Mouse (Mus musculus) hindbrain, embryonic 14.5 days (tissue): Measurements from ENCODE around the gene Mocs1. TPM values are rescaled to one million over a fixed set of nuclear protein-coding genes. Genes with fewer than 3 reads are reported as not detected.

ENCODE experiments used
- ATAC-seq: fragments of 200-750 bp; cut with Nextera tagmentation; 2 replicates; pipeline ENCODE4 v1.8.0; 2017; ENCODE audit warnings: moderate number of reproducible peaks, mild to moderate bottlenecking, moderate TSS enrichment, moderate library complexity; ENCODE audit not compliant: low FRiP score
- DNase-seq: peaks from one replicate; pipeline ENCODE4 v3.0.0-alpha.2; 2015; ENCODE audit warnings: low spot score
- H3K27ac ChIP-seq: fragments of 300-500 bp; sonication (generic); 2 replicates; pipeline ENCODE4 v1.5.1; 2014; ENCODE audit warnings: mild to moderate bottlenecking, moderate library complexity
- H3K27me3 ChIP-seq: fragments of 300-500 bp; sonication (generic); 2 replicates; pipeline ENCODE4 v1.6.1; 2014; ENCODE audit warnings: mild to moderate bottlenecking, low read length, mixed read lengths; ENCODE audit not compliant: control insufficient read depth, insufficient read depth
- H3K36me3 ChIP-seq: fragments of 300-500 bp; sonication (generic); replicated peaks from 2 replicates; pipeline ENCODE4 v1.6.1; 2014; ENCODE audit not compliant: control insufficient read depth, insufficient read depth
- H3K4me1 ChIP-seq: fragments of 300-500 bp; sonication (generic); replicated peaks from 2 replicates; pipeline ENCODE4 v1.6.1; 2014; ENCODE audit warnings: antibody characterized with exemption, low read length, mixed read lengths; ENCODE audit not compliant: control insufficient read depth, insufficient read depth
- H3K4me2 ChIP-seq: fragments of 300-500 bp; sonication (generic); replicated peaks from 2 replicates; pipeline ENCODE4 v1.6.1; 2014; ENCODE audit warnings: mild to moderate bottlenecking, moderate library complexity
- H3K4me3 ChIP-seq: fragments of 300-500 bp; sonication (generic); replicated peaks from 2 replicates; pipeline ENCODE4 v1.5.1; 2014; ENCODE audit warnings: mild to moderate bottlenecking, low read length
- H3K9ac ChIP-seq: fragments of 300-500 bp; sonication (generic); 2 replicates; pipeline ENCODE4 v1.6.1; 2014
- H3K9me3 ChIP-seq: fragments of 300-500 bp; sonication (generic); 2 replicates; pipeline ENCODE4 v1.6.1; 2016; ENCODE audit warnings: low read length; ENCODE audit not compliant: control insufficient read depth
- WGBS: fragments of 180-500 bp; shearing (Covaris S2); extraction: QIAGEN DNeasy Blood & Tissue Kit; methylation state at CpG from one replicate; pipeline ENCODE4 v1.1.7; 2014; 5-methylcytosine and 5-hydroxymethylcytosine counted together
- polyA plus RNA-seq: library from polyadenylated mRNA; unstranded; fragments of >200 nt; fragmentation: Nextera tagmentation; extraction: Ambion mirVana; gene quantifications from 2 replicates; pipeline ENCODE4 v1.2.1, GENCODE M21; 2014

Mocs1 gene
- polyA plus RNA-seq = 4.9 and 5.2 TPM in 2 replicates

GRCm38 (mm10) chr17:49428239-49428688 lies at the start of gene Mocs1:
TSS of gene Mocs1 (plus strand) at chr17:49428362.
- Histone ChIP-seq H3K27ac (no peak within 1 kb of the TSS), H3K4me3 (peak within 1 kb of the TSS; percentile 73), H3K27me3 (no peaks in the 10 kb centered on the region), H3K4me1 (peaks cover 11% of the 10 kb centered on the region), H3K9ac (peak within 1 kb of the TSS; percentile 82), H3K4me2 (peak within 1 kb of the TSS; percentile 80), H3K36me3 (no peaks in the 10 kb centered on the region), H3K9me3 (no peaks in the 10 kb centered on the region)
- DNase-seq = peak; percentile 91
- ATAC-seq = peak; percentile 98
- WGBS = under 1% methylated on average over 28 of the region's 28 CpGs

GRCm38 (mm10) chr17:49379645-49380044 lies 48.5 kb upstream of the Mocs1 start:
- no peak overlapping the region for H3K27ac ChIP-seq
- ATAC-seq (no peak), DNase-seq (peak; percentile 39)
- WGBS = 62% methylated on average over 4 of the region's 4 CpGs
- H3K9me3 ChIP-seq = no peaks in the 10 kb centered on the region
- no peak overlapping the region for H3K9ac ChIP-seq
- H3K4me1 ChIP-seq = peaks cover 1% of the 10 kb centered on the region; the same call in 1 of the 2 replicates
- no peak overlapping the region for H3K4me3 ChIP-seq
- H3K4me2 ChIP-seq = no peak overlapping the region
- H3K36me3 ChIP-seq = no peaks in the 10 kb centered on the region
- H3K27me3 ChIP-seq = no peaks in the 10 kb centered on the region

DNA sequence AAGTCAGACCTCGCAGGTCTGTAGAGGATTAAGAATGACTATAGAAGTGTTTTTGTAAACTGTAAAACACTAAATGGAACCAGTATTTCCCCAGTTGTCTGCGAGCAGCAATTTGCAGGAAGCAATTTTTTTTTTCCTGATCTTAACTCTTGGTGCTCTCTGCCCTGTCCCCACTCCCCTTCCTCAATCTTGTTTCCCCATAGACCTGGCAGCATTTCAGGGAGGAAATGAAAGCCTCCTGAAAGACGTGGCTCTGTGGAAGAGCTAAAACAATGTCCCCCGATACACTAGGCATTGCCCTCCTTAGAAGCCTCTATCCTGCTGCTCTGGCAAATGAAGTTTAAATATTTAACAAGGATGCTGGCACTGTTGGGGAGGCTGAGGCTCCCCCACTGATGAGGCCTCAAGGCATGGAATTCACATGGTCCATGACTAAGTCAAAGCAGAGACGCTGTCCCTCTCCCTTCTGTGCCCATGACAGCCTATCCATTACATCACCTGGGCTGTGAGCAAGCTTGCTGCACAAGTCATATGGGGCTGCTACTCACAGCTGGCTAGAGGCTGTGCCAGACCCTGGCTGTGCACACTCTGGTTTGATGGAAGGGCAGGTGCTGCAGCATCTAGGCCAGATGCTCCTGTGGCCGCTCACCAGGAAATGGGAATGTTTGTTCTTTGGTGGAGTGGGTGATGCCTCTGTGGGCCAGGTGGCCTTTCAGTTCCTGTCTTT lies 43.8 kb upstream of the Mocs1 start:
- WGBS = 55% methylated on average over 6 of the region's 6 CpGs

GRCm38 (mm10) chr17:49387741-49388140 lies 40.4 kb upstream of the Mocs1 start:
- WGBS = 89% methylated on average over 2 of the region's 2 CpGs
- H3K36me3 ChIP-seq = no peaks in the 10 kb centered on the region

More for the DNA sequence above, 43.8 kb upstream of the Mocs1 start:
- Histone ChIP-seq H3K4me3 (no peak overlapping the region), H3K9me3 (no peaks in the 10 kb centered on the region), H3K27me3 (no peaks in the 10 kb centered on the region), H3K4me1 (peaks cover 4% of the 10 kb centered on the region; the same call in 1 of the 2 replicates), H3K9ac (no peak overlapping the region), H3K36me3 (no peaks in the 10 kb centered on the region), H3K27ac (no peak overlapping the region), H3K4me2 (no peak overlapping the region)
- DNase-seq (peak; percentile 52), ATAC-seq (peak; percentile 72)

GRCm38 (mm10) chr17:49392751-49393150 lies 35.4 kb upstream of the Mocs1 start:
- 17% methylated on average over 1 of the region's 1 CpGs for WGBS
- Histone ChIP-seq H3K27ac (no peak overlapping the region), H3K36me3 (no peaks in the 10 kb centered on the region), H3K4me1 (no peaks in the 10 kb centered on the region), H3K27me3 (no peaks in the 10 kb centered on the region), H3K9ac (no peak overlapping the region), H3K4me3 (no peak overlapping the region), H3K9me3 (no peaks in the 10 kb centered on the region), H3K4me2 (no peak overlapping the region)
- ATAC-seq = no peak
- no peak for DNase-seq

More at GRCm38 (mm10) chr17:49387741-49388140, 40.4 kb upstream of the Mocs1 start:
- H3K9ac ChIP-seq = no peak overlapping the region
- no peaks in the 10 kb centered on the region for H3K9me3 ChIP-seq
- peaks cover 4% of the 10 kb centered on the region; the same call in 1 of the 2 replicates for H3K4me1 ChIP-seq
- no peak for DNase-seq
- ATAC-seq = no peak
- H3K27me3 ChIP-seq = no peaks in the 10 kb centered on the region
- H3K4me2 ChIP-seq = no peak overlapping the region
- no peak overlapping the region for H3K27ac ChIP-seq
- no peak overlapping the region for H3K4me3 ChIP-seq

DNA sequence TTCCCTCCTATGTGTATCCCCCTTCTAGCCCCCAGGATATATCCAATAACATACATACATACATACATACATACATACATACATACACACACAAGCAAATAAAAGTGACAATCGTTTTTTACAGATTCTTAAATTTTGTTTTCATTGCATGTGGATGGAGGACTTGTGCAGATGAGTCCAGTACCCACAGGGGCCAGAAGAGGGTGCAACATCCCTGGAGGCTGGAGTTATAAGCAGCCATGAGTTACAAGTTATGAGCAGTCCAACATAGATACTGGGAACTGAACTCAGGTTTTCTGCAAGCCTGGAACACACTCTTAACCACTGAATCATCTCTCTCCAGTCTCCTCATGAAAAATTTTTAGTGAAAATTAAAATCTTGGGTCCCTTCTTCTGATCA lies 33.3 kb upstream of the Mocs1 start:
- 71% methylated on average over 1 of the region's 1 CpGs for WGBS
- DNase-seq = no peak

GRCm38 (mm10) chr17:49399605-49400004 lies 28.6 kb upstream of the Mocs1 start:
- 75% methylated on average over 4 of the region's 4 CpGs for WGBS
- no peak overlapping the region for H3K27ac ChIP-seq
- no peak overlapping the region for H3K4me3 ChIP-seq
- H3K27me3 ChIP-seq = no peaks in the 10 kb centered on the region
- DNase-seq = no peak
- no peaks in the 10 kb centered on the region for H3K9me3 ChIP-seq
- H3K4me1 ChIP-seq = no peaks in the 10 kb centered on the region
- ATAC-seq = no peak
- no peaks in the 10 kb centered on the region for H3K36me3 ChIP-seq
- H3K4me2 ChIP-seq = no peak overlapping the region
- H3K9ac ChIP-seq = no peak overlapping the region

More for the DNA sequence above, 33.3 kb upstream of the Mocs1 start:
- H3K36me3 ChIP-seq = no peaks in the 10 kb centered on the region
- H3K27me3 ChIP-seq = no peaks in the 10 kb centered on the region
- no peaks in the 10 kb centered on the region for H3K9me3 ChIP-seq
- no peak overlapping the region for H3K4me2 ChIP-seq
- H3K4me3 ChIP-seq = no peak overlapping the region
- no peaks in the 10 kb centered on the region for H3K4me1 ChIP-seq
- no peak overlapping the region for H3K9ac ChIP-seq
- no peak for ATAC-seq
- H3K27ac ChIP-seq = no peak overlapping the region

DNA sequence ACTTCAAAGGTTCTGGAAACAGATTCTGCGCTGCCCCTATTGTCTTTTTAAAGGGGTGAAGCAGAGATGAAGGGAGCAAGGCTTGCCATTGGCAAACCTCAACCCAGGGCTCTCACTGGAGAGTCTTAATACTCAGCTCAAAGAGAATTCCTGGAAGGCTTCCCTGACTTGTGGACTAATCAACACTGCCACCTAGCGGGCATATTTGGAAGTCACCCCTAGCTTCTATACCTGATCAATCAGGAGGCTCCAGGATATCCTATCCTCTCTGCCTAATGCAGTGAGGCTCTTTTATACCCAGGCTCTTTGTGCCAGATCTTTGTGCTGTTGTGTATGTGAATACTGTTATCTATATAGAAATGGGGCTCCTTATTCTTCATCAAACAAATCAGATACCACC lies 28.0 kb upstream of the Mocs1 start:
- H3K36me3 ChIP-seq = no peaks in the 10 kb centered on the region
- no peaks in the 10 kb centered on the region for H3K9me3 ChIP-seq
- no peaks in the 10 kb centered on the region for H3K27me3 ChIP-seq
- H3K4me3 ChIP-seq = no peak overlapping the region
- peak; percentile 74; the same call in 1 of the 2 replicates for ATAC-seq
- H3K27ac ChIP-seq = no peak overlapping the region
- 1% methylated on average over 2 of the region's 2 CpGs for WGBS
- no peak overlapping the region for H3K9ac ChIP-seq
- peak; percentile 94 for DNase-seq
- H3K4me1 ChIP-seq = no peaks in the 10 kb centered on the region
- H3K4me2 ChIP-seq = no peak overlapping the region

- H3K9ac ChIP-seq = no peak overlapping the region
- H3K4me3 ChIP-seq = no peak overlapping the region
- 83% methylated on average over 6 of the region's 6 CpGs for WGBS
- H3K9me3 ChIP-seq = no peaks in the 10 kb centered on the region
- DNase-seq (no peak), ATAC-seq (no peak)
- no peak overlapping the region for H3K4me2 ChIP-seq
- no peak overlapping the region for H3K27ac ChIP-seq
- no peaks in the 10 kb centered on the region for H3K36me3 ChIP-seq
- H3K4me1 ChIP-seq = no peaks in the 10 kb centered on the region
- no peaks in the 10 kb centered on the region for H3K27me3 ChIP-seq
These were observed 25.0 kb upstream of the Mocs1 start for GRCm38 (mm10) chr17:49403151-49403550.
